Mouse (Mus musculus) 416B (cell line): ENCODE measurements at regions not wholly inside any gene's neighbourhood (a gene's known extent, or its start where the extent isn't known, plus 50 kb on each side); places are given as distances from the start of the nearest gene placed in this dataset.
"Not testable (repeated sequence)": the region's sequence is repeated elsewhere in the genome, so short reads cannot be mapped to it uniquely, and the experiment has no call there.

Experiments
- DNase-seq: peaks from one replicate; pipeline ENCODE4 v3.0.0; 2011; ENCODE audit warnings: low read depth

DNA sequence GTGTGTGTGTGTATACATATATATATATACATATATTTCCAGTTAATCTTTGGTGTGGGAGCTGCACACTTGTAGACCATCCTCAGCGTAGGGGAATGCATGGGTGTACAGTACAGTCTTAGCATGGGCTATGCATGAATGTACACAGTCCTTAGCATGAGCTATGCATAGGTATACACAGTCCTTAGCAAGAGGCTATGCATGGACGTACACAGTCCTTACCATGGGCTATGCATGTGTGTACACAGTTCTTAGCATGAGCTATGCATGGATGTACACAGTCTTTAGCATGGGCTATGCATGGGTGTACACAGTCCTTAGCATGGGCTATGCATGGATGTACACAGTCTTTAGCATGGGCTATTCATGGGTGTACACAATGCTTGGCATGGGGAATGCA, 70.5 kb downstream of the Rchy1 start:
- no peak for DNase-seq

DNA sequence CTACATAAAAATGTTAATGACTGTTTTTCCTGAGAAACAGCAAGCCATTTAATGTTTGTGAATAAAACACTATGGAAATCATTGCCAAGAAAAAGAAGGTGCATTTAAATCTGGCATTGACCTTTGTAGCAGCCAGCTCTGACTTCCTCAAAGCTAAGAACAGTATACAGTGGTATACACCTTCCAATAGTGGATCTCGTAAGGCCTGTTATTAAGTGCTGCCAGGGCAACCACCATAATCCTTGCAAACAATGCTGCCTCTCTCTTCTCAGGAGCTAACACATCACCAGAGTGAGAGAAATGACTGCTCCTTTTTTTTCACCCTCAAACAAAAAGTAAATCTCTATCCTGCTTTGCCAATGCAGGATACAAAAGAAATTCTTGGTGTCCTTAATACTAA, 81.1 kb downstream of the Rchy1 start:
- no peak for DNase-seq

DNA sequence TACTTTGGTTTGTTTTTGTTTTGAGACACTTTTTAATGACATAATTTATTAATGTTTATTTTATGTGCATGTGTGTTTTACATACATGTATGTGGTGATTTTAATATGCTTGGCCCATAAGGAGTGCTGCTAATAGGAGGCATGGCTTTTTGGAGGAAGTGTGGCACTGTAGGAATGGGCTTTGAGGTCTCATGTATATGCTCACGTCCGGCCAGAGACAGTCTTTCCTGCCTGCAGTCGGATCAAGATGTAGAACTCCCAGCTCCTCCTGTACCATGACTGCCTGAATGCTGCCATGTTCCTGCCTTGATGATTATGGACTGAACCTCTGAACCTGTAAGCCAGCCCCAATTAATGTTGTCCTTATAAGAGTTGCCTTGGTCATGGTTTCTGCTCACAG, 82.6 kb downstream of the Rchy1 start:
- no peak for DNase-seq

DNA sequence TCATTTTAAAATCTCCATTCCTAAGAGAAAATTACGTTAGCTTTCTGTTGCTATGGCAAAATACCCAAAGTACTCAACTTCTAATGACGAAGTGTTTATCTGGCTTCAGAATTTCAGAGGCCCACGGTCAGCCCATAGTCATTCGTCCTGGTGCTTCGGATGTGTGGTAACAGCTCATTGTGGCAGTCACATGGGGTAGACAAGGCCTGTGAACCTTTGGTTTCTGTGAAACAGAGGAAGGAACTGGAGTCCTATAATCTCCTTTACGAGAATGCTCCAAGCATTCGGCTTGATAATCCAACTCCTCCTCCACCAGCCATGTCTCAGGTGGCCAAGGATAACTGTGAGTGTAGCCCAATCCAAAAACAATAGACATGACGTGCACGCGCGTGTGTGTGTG, 84.2 kb downstream of the Rchy1 start:
- no peak for DNase-seq

DNA sequence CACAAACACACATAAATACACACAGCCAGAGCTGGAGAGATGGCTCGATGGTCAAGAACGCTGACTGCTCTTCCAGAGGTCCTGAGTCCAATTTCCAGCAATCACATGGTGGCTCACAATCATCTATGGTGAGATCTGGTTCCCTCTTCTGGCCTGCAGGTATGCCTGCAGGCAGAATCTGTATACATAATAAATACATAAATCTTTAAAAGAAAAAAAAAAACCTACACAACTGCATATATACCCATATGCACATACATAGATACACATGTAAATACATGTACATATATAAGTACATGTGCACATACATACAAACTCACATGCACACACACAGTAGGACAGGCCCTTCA, 86.2 kb downstream of the Rchy1 start:
- DNase-seq = peak; percentile 20

DNA sequence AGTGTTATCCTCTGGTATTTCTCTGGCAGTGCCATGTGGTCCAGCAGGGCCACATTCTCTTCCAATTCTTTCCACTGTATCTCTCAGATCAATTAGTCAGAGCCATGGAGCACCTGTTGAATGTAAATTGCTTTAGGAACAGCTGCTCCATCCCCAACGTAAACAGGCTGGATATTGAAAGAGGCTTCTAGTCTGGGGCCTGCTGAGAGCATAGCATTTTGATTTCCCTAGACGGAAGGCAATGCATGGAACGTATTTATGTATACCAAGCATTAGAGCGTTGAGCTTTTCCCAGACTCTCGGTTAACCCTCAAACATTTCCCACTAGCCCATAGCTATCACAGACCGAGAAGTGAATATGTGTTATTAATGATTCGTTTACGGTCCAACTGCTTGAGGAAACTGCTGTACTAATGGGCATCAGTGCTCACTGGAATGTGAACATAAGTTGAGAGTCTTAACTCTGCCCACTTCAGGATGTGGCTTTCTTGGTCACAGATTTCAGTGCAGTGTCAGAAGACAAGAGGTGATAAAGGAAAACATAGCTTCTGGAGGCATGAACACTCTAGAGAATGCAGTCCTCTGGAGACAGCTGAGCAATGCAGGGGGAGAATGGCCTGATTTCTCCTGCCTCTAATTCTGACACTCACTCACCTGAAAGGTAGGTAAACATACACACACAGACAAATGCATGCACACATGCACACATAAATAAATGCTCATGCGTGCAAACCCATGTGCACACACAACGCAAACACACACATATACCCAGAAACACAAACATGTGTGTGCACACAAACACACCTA, 86.8 kb downstream of the Rchy1 start:
- peak; percentile 39 for DNase-seq

DNA sequence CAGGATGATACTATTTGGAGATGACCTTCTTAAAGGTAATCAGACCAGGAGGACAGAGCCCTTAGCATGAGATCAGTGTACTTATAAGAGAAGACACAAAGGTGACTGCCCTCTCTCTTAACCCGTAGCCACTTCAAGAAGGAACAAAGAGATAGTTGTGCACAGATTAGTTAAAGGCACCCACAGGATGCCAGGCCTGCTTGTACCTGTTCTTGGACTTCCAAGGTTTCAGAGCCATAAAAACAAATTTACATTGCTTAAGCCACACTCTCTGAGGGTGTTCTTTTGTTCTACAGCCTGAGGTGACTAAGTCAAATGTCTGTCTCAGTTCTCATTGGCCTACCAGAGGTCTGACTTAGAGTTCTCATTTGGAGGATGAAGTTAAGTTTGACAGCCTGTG, 90.1 kb downstream of the Rchy1 start:
- DNase-seq = no peak

DNA sequence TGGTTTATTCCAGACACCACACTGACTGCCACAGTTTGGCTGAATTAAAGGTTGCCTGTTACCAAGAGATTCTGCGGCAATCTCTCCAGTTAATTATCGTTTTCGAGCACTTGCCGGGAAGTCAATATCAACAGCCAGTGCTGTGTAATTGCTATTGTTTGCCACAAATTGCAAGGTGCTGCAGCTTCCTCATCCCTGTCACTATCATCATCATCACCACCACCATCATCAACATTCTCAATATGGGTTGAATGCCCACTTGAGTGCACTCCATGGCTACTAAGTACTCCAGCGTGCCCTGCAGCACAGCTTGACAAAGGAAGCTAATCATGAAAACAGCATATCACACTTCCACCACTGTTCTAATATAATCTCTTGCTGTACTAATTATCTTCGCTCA, 93.1 kb downstream of the Rchy1 start:
- DNase-seq = no peak

DNA sequence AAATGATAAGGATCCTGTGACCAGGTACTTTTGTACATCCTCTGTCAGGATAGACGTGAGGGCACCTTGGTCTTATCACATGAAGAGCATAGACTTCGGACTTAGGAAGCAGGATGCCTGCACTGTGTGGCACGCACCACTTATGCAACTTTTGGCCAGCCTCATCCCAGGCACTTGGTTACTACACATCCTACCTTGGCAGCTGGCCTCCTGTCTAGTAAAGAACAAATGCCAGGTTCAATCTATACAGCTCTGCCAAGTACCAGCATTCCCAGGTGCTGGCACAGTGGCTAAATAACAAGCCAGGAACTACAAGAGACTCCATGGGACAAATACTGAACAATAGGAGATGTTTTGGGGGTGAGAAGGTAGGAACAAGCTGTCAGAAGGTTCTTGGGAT, 96.7 kb downstream of the Rchy1 start:
- DNase-seq = no peak

DNA sequence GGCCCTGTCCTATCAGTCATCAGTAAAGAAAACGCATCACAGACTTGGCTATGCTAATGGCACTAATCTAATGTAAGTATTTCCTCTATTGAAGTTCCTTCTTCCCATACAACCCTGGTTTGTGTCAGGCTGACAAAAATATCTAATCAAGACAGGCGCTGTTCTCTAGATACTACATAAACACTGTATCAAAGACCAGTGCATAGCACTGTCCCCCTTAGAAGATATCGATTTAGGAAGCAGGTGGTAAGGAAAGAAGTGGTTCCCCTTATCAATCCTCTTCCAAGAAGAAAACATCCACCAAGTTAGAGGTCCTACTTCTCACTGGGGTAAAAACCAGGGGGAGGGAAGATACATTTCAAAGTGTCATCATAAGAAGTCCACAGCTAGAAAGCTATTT, 97.5 kb downstream of the Rchy1 start:
- DNase-seq = no peak

DNA sequence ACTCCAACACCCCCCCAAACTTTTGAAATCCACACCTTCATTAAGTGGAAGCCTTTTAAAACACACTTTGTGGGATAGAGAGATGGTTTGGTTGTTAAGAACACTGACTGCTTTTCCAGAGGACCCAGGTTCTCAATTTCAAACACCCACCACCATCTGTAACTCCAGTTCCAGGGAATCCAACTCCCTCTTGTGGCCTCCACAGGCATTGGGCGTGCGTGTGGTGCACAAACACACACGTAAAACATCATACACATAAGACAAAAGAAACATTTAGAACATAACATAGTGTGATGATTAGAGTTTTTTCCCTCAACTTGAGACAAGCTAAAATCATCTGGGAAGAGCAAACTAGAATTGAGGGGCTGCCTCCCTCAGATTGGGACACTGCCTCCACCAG, 100.0 kb downstream of the Rchy1 start:
- no peak for DNase-seq

DNA sequence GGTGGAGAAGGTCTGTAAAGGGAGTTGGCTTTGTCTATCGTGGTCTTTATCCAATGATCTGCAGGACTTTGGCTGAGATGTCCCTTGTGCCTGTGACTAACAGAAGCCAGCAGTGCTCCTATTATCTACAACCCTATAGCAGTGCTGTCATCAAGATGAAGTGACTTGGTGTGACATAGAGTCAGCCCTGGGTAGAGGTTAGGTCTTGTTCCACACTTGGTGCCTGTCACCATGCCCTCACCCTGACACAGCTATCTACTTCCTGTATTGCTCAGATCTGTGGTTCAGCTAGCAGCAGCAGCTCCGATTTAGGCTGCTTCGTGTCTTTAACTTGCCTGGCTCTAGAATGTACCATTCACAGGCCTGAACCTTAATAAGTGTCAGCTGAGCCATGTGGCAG, 100.6 kb downstream of the Rchy1 start:
- peak; percentile 51 for DNase-seq

DNA sequence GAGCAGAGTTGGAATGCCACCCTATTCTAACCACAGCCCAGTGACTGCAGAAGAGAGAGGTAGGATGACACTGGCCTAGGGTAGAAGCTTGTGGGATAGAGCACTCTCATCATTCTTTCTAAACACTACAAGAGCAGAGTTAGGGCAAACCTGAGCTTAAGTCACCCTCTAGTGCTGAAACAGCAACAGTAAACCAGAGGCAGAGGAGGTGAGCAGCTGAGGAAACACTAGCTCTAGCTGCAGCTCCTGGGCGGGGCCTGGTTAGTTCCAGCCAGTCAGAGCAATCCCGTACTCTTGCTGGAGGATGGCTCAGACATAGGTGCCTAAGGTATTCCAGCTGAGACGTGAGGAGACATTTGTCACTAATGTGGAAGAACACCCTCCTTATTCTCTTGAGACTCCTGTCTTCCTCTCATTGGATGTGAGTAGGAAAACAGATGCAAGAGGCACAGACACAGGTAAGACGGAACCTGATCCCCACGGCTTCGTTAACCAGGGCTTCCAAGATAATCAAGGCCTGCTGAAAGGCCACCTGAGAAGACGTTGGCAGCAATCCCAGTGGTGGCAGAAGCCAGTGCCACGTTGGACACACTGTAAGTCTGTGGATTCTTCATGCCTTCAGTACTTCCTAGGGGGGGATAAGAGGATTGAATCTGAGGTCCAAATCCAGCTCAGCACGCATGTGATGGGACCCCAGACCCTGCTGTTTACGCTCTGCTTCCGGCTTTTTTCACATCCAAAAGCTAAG, 101.3 kb downstream of the Rchy1 start:
- DNase-seq = no peak

DNA sequence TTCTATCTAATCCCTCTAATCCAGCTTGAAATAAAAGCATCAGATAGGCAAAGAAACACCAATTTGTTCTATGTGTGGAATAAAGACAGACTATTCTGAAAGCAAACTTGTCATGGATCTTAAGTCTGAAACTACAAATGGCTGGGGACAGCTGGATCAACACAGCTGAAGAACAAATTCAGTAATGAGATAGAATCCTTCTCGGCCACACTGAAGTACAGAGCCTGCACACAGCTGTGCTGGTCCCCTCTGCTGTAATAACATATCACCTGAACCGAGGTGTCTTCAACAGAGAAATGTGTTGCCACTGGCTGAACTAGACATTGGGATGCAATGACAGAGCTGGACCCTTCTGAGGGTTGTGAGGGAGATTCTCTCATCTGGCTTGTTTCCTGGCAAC, 102.4 kb downstream of the Rchy1 start:
- DNase-seq = no peak

DNA sequence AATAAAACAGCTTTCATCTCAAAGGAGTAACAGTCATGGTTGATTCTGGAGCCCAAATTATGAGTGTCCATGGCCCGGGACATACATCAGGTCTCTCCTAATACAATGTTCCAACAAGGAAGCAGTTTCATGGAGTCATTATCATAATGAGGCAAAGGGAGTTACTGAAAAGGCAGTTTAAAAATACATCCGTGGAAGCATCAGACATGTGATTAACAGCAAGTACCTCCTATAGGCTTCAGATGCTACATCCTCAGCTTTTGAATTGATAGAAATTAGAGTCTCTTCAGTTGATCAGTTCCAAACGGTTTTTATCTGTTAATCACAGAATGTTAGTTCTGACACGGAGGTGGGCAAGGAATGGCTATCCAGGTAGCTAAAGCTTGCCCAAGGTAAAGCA, 110.5 kb downstream of the Rchy1 start:
- no peak for DNase-seq

DNA sequence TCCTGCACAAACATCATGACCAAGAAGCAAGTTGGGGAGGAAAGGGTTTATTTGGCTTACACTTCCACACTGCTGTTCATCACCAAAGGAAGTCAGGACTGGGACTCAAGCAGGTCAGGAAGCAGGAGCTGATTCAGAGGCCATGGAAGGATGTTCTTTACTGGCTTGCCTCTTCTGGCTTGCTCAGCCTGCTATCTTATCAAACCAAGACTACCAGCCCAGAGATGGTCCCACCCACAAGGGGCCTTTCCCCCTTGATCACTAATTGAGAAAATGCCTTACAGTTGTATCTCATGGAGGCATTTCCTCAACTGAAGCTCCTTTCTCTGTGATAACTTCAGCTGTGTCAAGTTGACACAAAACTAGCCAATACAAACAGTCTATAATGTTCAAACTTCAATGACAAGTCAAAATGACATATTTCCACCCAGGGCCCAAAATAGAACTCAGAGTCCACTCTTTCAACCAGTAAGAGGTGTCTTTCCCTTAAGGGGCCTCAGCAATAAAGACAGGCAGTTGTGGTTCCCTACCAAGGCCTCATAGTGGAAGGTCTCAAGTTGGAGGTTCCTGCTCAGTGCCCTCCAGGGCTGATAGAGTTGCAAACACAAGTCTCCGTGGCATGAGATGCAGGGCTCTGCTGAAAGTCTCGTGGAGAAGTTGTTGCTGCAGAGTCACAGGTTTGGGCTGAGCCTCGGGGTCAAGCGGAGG, 111.9 kb downstream of the Rchy1 start:
- not testable (repeated sequence) for DNase-seq

DNA sequence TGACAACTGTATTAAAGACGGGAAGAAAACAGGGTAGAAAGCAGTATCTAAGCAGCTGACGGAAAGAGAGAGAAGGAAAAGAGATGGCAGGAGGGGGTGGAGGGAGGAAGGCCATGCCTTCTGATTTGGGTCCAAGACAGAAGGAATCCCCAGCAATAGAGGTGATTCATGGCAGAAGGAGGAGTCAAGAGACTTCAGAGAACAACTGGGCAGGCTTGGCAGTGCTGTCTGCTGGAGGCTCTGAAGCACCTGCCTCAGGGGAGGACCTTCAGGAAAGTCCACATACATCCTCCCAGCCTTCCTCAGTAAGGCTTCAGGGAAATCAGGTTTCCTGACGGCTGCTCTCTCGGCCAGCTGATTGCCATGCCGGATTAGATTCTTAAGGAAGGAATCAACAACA, 112.4 kb downstream of the Rchy1 start:
- no peak for DNase-seq

DNA sequence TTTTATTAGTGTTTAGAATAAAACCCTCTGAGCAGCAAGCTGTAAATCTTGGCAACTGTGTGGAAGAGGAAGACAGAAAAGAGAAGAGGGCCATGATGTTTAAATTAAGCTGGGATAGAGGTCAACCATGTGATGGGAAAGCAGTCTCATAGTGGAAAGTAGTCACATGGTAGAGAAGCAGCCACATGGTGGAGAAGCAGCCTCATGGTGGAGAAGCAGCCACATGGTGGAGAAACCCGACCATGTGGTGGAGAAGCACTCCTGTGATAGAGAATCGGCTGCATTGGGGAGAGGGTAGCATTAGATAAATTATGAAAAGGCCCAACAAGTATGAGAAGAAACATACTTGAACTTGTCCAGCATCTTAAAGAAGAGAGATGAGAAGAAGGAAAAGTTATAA, 113.3 kb downstream of the Rchy1 start:
- DNase-seq = no peak

DNA sequence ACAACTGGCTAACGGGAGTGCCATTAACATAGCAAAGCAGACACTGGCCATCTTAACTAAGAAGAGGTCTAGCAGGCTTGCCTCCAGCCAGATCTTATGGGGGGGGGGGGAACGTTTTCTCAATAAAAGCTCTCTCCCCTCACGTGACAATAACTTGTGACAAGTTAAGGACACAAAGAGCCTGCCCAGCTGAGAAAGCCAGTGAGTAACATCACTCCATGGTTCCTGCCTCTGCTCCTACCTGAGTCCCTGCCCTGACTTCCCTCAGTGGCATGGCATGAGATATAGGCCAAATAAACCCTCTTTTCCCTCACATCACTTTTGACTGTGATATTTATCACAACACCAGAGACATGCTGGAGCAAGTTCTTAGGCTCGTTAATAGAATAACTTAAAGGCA, 113.8 kb downstream of the Rchy1 start:
- DNase-seq = no peak

DNA sequence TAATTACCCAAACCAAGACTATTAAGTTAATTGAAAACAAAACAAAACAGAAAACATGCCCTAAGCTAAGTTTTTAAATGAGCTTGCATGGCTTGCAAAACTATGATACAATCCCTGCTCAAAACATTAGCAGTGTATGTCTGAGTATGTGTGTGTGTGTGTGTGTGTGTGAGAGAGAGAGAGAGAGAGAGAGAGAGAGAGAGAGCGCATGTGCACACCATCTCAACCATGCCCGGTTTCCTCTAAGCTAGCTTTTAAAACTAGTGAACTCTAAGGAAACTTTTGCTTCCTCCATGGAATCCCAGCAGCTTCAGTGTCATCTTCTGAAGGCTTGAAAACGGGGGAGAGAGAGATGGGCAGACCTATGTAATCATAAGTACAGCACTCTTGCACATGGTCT, 114.3 kb downstream of the Rchy1 start:
- no peak for DNase-seq

DNA sequence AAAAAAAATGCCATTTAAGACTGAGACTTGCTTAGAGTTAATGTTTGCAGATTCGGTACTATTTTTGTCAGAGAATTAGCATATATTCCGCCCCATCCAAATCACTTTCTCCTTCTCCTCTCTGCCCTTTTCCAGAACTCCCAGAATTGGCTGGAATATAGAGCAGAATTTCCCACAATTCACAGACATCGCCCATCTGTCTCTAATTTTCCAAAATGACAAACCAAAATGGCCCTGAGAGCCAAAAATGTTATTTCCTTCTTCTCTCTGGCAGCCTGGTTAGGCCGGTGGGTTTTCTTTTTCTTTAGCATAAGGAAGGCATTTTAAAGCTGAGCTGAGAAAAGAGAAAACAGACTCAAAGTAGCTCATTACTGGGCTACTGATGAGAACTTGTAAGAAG, 119.8 kb downstream of the Rchy1 start:
- no peak for DNase-seq

DNA sequence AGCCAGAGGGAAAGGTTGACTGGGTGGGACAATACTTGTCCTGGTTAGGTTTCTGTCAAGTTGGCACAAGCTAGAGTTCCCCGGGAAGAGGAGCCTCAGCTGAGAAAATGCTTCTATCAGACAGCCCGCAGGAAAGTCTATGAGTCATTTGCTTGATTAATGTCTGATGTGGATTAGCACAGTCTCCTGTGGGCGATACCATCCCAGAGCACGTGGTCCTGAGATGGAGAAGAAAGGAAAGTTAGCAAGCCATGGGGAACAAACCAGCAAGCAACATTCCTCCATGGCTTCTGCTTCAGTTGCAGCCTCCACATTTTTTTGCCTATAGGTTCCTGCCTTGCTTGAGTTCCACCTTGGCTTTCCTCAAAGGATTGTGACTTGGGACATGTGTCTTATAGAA, 121.8 kb downstream of the Rchy1 start:
- DNase-seq = no peak

DNA sequence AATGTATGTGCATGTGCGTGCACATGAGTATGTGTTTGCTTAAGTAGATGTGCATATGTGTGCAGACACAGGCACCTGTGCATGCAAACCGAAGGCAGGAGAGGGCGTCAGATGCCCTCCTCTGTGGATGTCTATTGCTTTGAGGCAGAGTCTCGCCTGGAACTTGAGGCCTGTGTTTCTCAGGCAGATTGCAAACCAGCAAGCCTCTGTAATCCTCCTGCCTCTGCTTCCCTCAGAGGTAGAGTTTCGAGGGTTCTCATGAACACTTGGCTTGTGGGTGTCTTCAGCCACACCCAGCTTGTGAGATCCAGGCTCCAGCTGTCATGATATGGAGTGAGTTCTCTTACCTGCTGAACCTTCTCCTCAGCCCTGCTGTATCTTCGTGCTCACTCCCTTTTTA, 134.4 kb downstream of the Rchy1 start:
- no peak for DNase-seq
